Mouse (Mus musculus): ENCODE data around the gene Vps52.

Vps52 gene

GRCm38 (mm10) chr17:33955555-33956214 lies at the start of gene Vps52, which contains the start of gene Rps18:
TSS of gene Vps52 (plus strand) at chr17:33955812.
TSS of gene Rps18 (minus strand) at chr17:33956001.
- DNase-seq (ENCODE audit: inconsistent age in 2 of 2, low spot score in 1 of 2), result peak; percentile 97 to 99

- DNase-seq (ENCODE audit: inconsistent age in 2 of 2, low spot score in 1 of 2), result peak; percentile 68 to 86
Measured at GRCm38 (mm10) chr17:33908331-33909076, 47.1 kb upstream of the Vps52 start.

- peak; percentile 99 for DNase-seq (ENCODE audit: inconsistent age in 2 of 2, low spot score in 1 of 2)
Measured at GRCm38 (mm10) chr17:33909077-33909868, 46.3 kb upstream of the Vps52 start, which contains the start of gene Daxx. TSS of gene Daxx (plus strand) at chr17:33909414.

- DNase-seq (ENCODE audit: inconsistent age in 2 of 2, low spot score in 1 of 2), result peak; percentile 77 to 91
Measured at GRCm38 (mm10) chr17:33909869-33910250, 45.8 kb upstream of the Vps52 start.

GRCm38 (mm10) chr17:33910346-33911051 lies 45.1 kb upstream of the Vps52 start:
- DNase-seq (ENCODE audit: inconsistent age in 2 of 2, low spot score in 1 of 2), result no peak

- DNase-seq (ENCODE audit: inconsistent age in 2 of 2, low spot score in 1 of 2), result no peak
Measured at GRCm38 (mm10) chr17:33911052-33911812, 44.4 kb upstream of the Vps52 start.

- DNase-seq (ENCODE audit: inconsistent age in 2 of 2, low spot score in 1 of 2), result peak in 1 of 2 experiments; percentile 58
Measured at GRCm38 (mm10) chr17:33911813-33912414, 43.7 kb upstream of the Vps52 start.

GRCm38 (mm10) chr17:33913264-33913663 lies 42.3 kb upstream of the Vps52 start:
- peak in 1 of 2 experiments; percentile 34 for DNase-seq (ENCODE audit: inconsistent age in 2 of 2, low spot score in 1 of 2)

GRCm38 (mm10) chr17:33913905-33914304 lies 41.7 kb upstream of the Vps52 start:
- DNase-seq (ENCODE audit: inconsistent age in 2 of 2, low spot score in 1 of 2), result peak in 1 of 2 experiments; percentile 39

GRCm38 (mm10) chr17:33914969-33915391 lies 40.6 kb upstream of the Vps52 start:
- DNase-seq (ENCODE audit: inconsistent age in 2 of 2, low spot score in 1 of 2), result peak in 1 of 2 experiments; percentile 54

- peak; percentile 97 to 99 for DNase-seq (ENCODE audit: inconsistent age in 2 of 2, low spot score in 1 of 2)
Measured at GRCm38 (mm10) chr17:33915671-33916250, 39.9 kb upstream of the Vps52 start, which contains the start of the genes Tapbp and Zbtb22. TSS of gene Tapbp (plus strand) at chr17:33915899. TSS of gene Zbtb22 (plus strand) at chr17:33915904.

GRCm38 (mm10) chr17:33916294-33916693 lies 39.3 kb upstream of the Vps52 start:
- peak in 1 of 2 experiments; percentile 85 for DNase-seq (ENCODE audit: inconsistent age in 2 of 2, low spot score in 1 of 2)

- DNase-seq (ENCODE audit: inconsistent age in 2 of 2, low spot score in 1 of 2), result peak; percentile 59 to 67
Measured at GRCm38 (mm10) chr17:33916847-33917655, 38.6 kb upstream of the Vps52 start.

GRCm38 (mm10) chr17:33917656-33918292 lies 37.8 kb upstream of the Vps52 start:
- DNase-seq (ENCODE audit: inconsistent age in 2 of 2, low spot score in 1 of 2), result peak; percentile 53 to 60

GRCm38 (mm10) chr17:33918293-33919203 lies 37.1 kb upstream of the Vps52 start:
- peak; percentile 58 to 68 for DNase-seq (ENCODE audit: inconsistent age in 2 of 2, low spot score in 1 of 2)
